Mouse (Mus musculus) embryonic facial prominence, embryonic 13.5 days (tissue): ENCODE results near the gene Trpv2. TPM values are rescaled to one million over a fixed set of nuclear protein-coding genes. Genes with fewer than 3 reads are reported as not detected.
A peak's percentile ranks its signal among the peaks of the same experiment; 100 is the strongest.

Experiments
- ATAC-seq: fragments of 200-750 bp; cut with Nextera tagmentation; 2 replicates; pipeline ENCODE4 v1.8.0; 2017; ENCODE audit warnings: low read depth; ENCODE audit not compliant: insufficient number of reproducible peaks, insufficient read depth, low FRiP score, low TSS enrichment
- H3K27ac ChIP-seq: fragments of 300-500 bp; sonication (generic); 2 replicates; pipeline ENCODE4 v1.5.1; 2015; ENCODE audit warnings: moderate library complexity, mild to moderate bottlenecking, inconsistent platforms
- H3K27me3 ChIP-seq: fragments of 300-500 bp; sonication (generic); 2 replicates; pipeline ENCODE4 v1.6.1; 2015; ENCODE audit warnings: mild to moderate bottlenecking, inconsistent platforms
- H3K36me3 ChIP-seq: fragments of 300-500 bp; sonication (generic); 2 replicates; pipeline ENCODE4 v1.6.1; 2015; ENCODE audit warnings: mild to moderate bottlenecking, inconsistent platforms
- H3K4me1 ChIP-seq: fragments of 300-500 bp; sonication (generic); 2 replicates; pipeline ENCODE4 v1.6.1; 2015; ENCODE audit warnings: inconsistent platforms
- H3K4me2 ChIP-seq: fragments of 300-500 bp; sonication (generic); 2 replicates; pipeline ENCODE4 v1.6.1; 2015; ENCODE audit warnings: moderate library complexity, mild to moderate bottlenecking, inconsistent platforms
- H3K4me3 ChIP-seq: fragments of 300-500 bp; sonication (generic); 2 replicates; pipeline ENCODE4 v1.5.1; 2015; ENCODE audit warnings: mild to moderate bottlenecking, inconsistent platforms
- H3K9ac ChIP-seq: fragments of 300-500 bp; sonication (generic); 2 replicates; pipeline ENCODE4 v1.6.1; 2015; ENCODE audit warnings: mild to moderate bottlenecking, inconsistent platforms
- H3K9me3 ChIP-seq: fragments of 300-500 bp; sonication (generic); 2 replicates; pipeline ENCODE4 v1.6.1; 2016; ENCODE audit warnings: inconsistent platforms
- WGBS: fragments of 180-500 bp; shearing (Covaris S2); methylation state at CpG from one replicate; pipeline ENCODE4 v1.1.7; 2015; ENCODE audit warnings: mixed read lengths; 5-methylcytosine and 5-hydroxymethylcytosine counted together
- polyA plus RNA-seq: library from polyadenylated mRNA; unstranded; fragments of >200 nt; fragmentation: Nextera tagmentation; extraction: Ambion mirVana; gene quantifications from 2 replicates; pipeline ENCODE4 v1.2.1, GENCODE M21; 2015

Gene Trpv2
- polyA plus RNA-seq, 1 experiment from 2014 or later = 3.0 TPM

- Histone ChIP-seq H3K9ac (no peak overlapping the region), H3K36me3 (no peaks in the 10 kb centered on the region), H3K4me2 (no peak overlapping the region), H3K27ac (no peak overlapping the region), H3K4me1 (peaks cover 3% of the 10 kb centered on the region; the same call in 1 of the 2 replicates), H3K9me3 (no peaks in the 10 kb centered on the region), H3K27me3 (no peaks in the 10 kb centered on the region), H3K4me3 (no peak overlapping the region)
- WGBS = 76% methylated on average over 9 of the region's 9 CpGs
- ATAC-seq = no peak
These were observed 10.5 kb downstream of the Trpv2 start for GRCm38 (mm10) chr11:62584671-62585206.

- peaks cover 3% of the 10 kb centered on the region; the same call in 1 of the 2 replicates for H3K4me1 ChIP-seq
- no peaks in the 10 kb centered on the region for H3K9me3 ChIP-seq
- H3K4me3 ChIP-seq = no peak overlapping the region
- H3K27ac ChIP-seq = no peak overlapping the region
- WGBS = 84% methylated on average over 5 of the region's 5 CpGs
- H3K9ac ChIP-seq = no peak overlapping the region
- ATAC-seq = no peak
- no peaks in the 10 kb centered on the region for H3K36me3 ChIP-seq
- no peaks in the 10 kb centered on the region for H3K27me3 ChIP-seq
- H3K4me2 ChIP-seq = no peak overlapping the region
These were observed 12.7 kb downstream of the Trpv2 start for GRCm38 (mm10) chr11:62587034-62587433.

DNA sequence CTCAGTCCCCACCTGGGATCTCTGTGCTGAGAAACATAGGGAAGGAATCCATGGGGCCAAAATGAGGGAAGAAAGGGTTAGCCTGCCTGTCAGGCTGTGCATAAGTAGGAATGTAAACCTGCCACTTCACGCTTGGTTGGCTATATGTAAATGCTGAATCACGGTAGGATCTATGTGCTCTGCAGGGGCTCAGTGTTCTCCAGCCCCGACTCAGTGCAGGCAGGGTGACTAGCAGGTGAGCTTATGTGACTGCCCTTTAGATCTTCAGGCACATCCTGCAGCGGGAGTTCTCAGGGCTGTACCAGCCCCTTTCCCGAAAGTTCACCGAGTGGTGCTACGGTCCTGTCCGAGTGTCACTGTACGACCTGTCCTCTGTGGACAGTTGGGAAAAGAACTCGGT, 15.1 kb downstream of the Trpv2 start:
- ATAC-seq = no peak
- no peak overlapping the region for H3K9ac ChIP-seq

DNA sequence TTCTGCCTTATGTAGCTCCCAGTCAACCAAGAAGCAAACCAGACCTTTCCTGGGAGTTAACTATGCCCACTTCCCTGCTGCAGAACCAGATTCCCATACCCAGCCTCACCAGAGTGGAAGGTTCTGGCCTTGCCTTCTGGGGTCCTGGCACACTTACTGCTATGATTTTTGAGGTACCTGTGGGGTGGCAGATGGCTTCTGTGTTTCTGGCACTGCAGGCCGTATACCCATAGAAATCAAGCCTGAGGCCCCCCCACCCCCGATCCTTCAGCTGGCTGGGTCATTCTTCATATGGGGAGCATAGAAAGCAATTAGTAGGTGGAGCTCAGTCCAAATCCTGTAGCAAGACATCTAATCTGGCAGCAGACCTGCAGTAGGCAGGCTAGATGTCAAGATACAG, 16.7 kb downstream of the Trpv2 start:
- ATAC-seq = no peak

More for the DNA sequence above, 15.1 kb downstream of the Trpv2 start:
- no peaks in the 10 kb centered on the region for H3K9me3 ChIP-seq
- H3K27me3 ChIP-seq = no peaks in the 10 kb centered on the region
- 84% methylated on average over 10 of the region's 10 CpGs for WGBS
- no peak overlapping the region for H3K4me2 ChIP-seq
- H3K27ac ChIP-seq = no peak overlapping the region
- H3K36me3 ChIP-seq = no peaks in the 10 kb centered on the region
- no peak overlapping the region for H3K4me3 ChIP-seq
- peaks cover 3% of the 10 kb centered on the region; the same call in 1 of the 2 replicates for H3K4me1 ChIP-seq

GRCm38 (mm10) chr11:62591904-62592575, 17.8 kb downstream of the Trpv2 start:
- H3K27ac ChIP-seq = no peak overlapping the region
- WGBS = 57% methylated on average over 8 of the region's 8 CpGs
- no peak overlapping the region for H3K4me2 ChIP-seq
- H3K9me3 ChIP-seq = no peaks in the 10 kb centered on the region
- H3K27me3 ChIP-seq = no peaks in the 10 kb centered on the region
- peaks cover 3% of the 10 kb centered on the region; the same call in 1 of the 2 replicates for H3K4me1 ChIP-seq
- no peak overlapping the region for H3K9ac ChIP-seq
- H3K4me3 ChIP-seq = no peak overlapping the region
- no peak for ATAC-seq
- no peaks in the 10 kb centered on the region for H3K36me3 ChIP-seq

More for the DNA sequence above, 16.7 kb downstream of the Trpv2 start:
- H3K27me3 ChIP-seq = no peaks in the 10 kb centered on the region
- H3K9ac ChIP-seq = 0 out of 2 replicates have a peak overlapping the region, but pooled peaks have one; percentile 8
- peaks cover 3% of the 10 kb centered on the region; the same call in 1 of the 2 replicates for H3K4me1 ChIP-seq
- no peak overlapping the region for H3K4me2 ChIP-seq
- H3K36me3 ChIP-seq = no peaks in the 10 kb centered on the region
- H3K27ac ChIP-seq = no peak overlapping the region
- WGBS = 86% methylated on average over 2 of the region's 2 CpGs
- no peaks in the 10 kb centered on the region for H3K9me3 ChIP-seq
- H3K4me3 ChIP-seq = no peak overlapping the region

DNA sequence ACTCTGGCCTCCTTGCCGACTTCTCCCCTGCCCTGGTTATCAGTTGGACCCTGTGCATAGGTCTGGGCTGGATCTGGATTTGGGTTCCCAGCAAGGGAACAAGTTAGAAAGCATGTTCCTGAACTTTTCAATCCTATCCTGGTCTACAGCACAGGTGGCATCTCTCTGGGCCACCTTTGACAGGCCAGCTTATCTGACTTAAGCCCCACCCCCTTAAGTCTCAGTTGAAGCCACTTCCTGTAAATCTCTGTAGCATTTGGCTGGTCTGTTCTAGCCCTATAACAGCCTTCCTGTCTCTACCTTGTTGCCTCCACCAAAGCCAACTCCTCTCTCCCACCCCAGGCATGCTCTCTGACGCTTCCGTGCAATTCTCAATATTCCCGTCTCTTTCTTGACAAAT, 24.3 kb downstream of the Trpv2 start:
- Histone ChIP-seq H3K36me3 (no peaks in the 10 kb centered on the region), H3K9ac (no peak overlapping the region), H3K27ac (no peak overlapping the region), H3K27me3 (no peaks in the 10 kb centered on the region), H3K4me3 (no peak overlapping the region), H3K9me3 (no peaks in the 10 kb centered on the region), H3K4me2 (no peak overlapping the region), H3K4me1 (0 out of 2 replicates have a peak, but pooled peaks cover 5% of the 10 kb centered on the region)
- ATAC-seq = no peak
- WGBS = 83% methylated on average over 4 of the region's 4 CpGs

DNA sequence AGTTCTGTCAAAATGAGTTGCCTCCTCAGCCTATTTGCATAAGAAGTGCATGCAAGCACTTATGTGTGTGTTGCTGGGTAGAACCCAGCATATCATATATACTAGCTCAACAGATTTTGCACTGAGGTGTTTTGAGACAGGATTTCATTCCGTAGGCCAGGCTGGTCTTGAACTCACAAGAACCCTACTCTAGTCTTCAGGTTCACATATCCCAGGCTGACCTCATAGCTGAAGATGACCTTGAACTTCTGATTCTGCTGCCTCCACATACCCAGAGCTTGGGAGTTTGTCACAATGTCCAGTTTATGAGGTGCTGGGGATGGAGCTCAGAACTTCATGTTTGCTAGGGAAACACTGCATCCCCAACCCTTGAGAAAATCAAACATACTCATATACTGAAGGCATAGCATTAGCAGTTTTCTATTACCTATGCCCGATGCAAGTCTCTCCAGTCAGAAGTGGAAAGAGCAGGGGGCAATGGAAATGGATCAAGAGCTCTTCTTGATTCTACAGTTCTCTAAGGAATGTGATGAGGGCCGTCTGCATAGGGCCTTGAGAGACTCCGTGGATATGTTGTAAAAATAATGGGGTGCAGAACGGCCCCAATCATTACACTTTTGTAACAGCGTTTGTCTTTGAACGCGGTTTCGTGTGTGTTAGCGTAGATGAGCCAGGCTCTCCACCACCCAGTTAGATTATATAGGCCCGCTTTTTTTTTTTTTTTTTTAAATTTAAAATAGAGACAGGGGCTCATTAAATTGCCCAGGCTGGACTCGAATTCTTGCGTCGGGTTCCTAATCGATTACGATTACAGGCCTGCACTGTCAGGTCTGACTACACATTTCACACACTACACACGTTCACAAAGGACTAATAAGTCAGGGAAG, 27.7 kb downstream of the Trpv2 start:
- Histone ChIP-seq H3K4me1 (peaks cover 32% of the 10 kb centered on the region), H3K9ac (peak overlapping the region; percentile 98), H3K27me3 (no peaks in the 10 kb centered on the region), H3K9me3 (no peaks in the 10 kb centered on the region), H3K4me3 (peak overlapping the region; percentile 83), H3K36me3 (peaks cover 34% of the 10 kb centered on the region), H3K4me2 (peak overlapping the region; percentile 67), H3K27ac (peak overlapping the region; percentile 96)
- ATAC-seq = no peak
- WGBS = 11% methylated on average over 17 of the region's 17 CpGs

DNA sequence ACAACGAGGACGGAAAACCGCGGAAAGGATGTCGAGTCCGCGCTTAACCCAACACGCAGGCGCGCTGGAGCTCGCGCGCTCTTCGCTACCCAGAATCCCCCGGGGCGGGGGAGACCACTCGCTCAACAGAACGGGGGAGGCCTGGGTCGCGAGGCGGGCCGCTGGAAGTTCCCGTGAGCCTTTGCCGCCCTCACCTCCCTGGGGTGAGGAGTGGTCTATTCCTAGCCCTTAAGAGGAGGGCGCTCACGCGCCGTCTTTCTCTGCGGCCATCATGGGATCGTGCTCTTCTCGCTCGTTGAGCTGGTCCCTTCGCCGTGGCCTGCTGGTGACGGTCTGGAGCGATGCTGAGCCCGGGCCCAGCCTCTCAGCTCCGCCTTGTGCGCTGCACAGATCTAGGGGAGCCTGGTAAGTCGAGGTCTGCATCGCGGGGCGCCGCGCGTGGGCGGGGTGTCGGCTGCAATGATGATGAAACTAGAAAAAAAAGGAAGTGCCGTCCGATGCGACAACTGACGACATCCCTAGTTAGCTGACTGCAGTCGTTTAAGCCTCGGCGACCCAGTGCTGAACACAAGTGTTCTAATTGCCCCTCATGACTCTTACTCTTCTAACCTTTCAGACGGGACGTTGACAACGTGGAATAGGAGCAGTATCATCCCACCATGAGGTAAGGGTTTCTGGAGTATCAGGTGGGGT, 28.5 kb downstream of the Trpv2 start:
- Histone ChIP-seq H3K4me1 (peaks cover 38% of the 10 kb centered on the region), H3K27ac (peak overlapping the region; percentile 96), H3K36me3 (peaks cover 42% of the 10 kb centered on the region), H3K9me3 (no peaks in the 10 kb centered on the region), H3K4me3 (peak overlapping the region; percentile 83), H3K9ac (peak overlapping the region; percentile 98), H3K4me2 (peak overlapping the region; percentile 67), H3K27me3 (no peaks in the 10 kb centered on the region)
- WGBS = under 1% methylated on average over 58 of the region's 58 CpGs
- peak; percentile 94 for ATAC-seq

DNA sequence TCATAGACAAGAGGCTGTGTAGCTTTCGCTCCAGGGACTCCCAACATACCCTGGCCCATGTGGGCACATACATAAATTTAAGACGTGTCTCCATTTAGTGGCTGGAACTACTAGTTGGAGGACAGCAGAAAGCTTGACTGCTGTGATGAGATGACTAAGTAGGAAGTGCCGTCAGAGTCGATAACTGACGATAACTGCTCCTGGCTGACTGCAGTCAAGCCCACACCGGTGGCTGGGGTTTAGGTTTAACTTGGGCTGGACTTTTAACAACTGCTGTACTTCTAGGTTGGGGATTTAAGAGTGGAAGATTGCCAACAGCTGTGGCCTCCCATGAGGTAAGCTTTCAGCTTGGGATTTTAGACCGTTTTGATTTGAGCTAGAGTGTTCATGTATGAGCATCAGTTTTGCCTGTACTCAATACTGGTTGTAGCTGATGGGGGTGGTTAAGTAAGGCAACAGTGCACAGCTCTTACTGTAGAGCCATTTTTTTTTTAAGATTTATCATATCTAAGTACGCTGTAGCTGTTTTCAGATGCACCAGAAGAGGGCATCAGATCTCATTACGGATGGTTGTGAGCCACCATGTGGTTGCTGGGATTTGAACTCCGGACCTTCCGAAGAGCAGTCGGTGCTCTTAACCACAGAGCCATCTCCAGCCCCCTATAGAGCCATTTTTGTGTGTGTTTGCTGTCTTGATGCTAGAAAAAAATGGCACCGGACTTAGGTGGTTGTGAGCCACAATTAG, 29.2 kb downstream of the Trpv2 start:
- Histone ChIP-seq H3K4me1 (peaks cover 38% of the 10 kb centered on the region), H3K4me2 (peak overlapping the region; percentile 67), H3K4me3 (peak overlapping the region; percentile 83), H3K36me3 (peaks cover 48% of the 10 kb centered on the region), H3K27me3 (no peaks in the 10 kb centered on the region), H3K9me3 (no peaks in the 10 kb centered on the region), H3K9ac (peak overlapping the region; percentile 98), H3K27ac (peak overlapping the region; percentile 96)
- WGBS = under 1% methylated on average over 13 of the region's 13 CpGs
- no peak for ATAC-seq

GRCm38 (mm10) chr11:62604123-62604706, 29.9 kb downstream of the Trpv2 start:
- H3K9ac ChIP-seq = peak overlapping the region; percentile 98
- peak overlapping the region; percentile 83 for H3K4me3 ChIP-seq
- peaks cover 55% of the 10 kb centered on the region for H3K36me3 ChIP-seq
- no peaks in the 10 kb centered on the region for H3K9me3 ChIP-seq
- 14% methylated on average over 5 of the region's 5 CpGs for WGBS
- H3K4me1 ChIP-seq = peaks cover 38% of the 10 kb centered on the region
- peak overlapping the region; percentile 96 for H3K27ac ChIP-seq
- H3K27me3 ChIP-seq = no peaks in the 10 kb centered on the region
- ATAC-seq = no peak
- peak overlapping the region; percentile 67 for H3K4me2 ChIP-seq
